Mouse (Mus musculus) hindbrain, embryonic 15.5 days (tissue): ENCODE data around the gene Ppp1r14b. TPM values are rescaled to one million over a fixed set of nuclear protein-coding genes. Genes with fewer than 3 reads are reported as not detected.

Experiments
- ATAC-seq: fragments of 200-750 bp; cut with Nextera tagmentation; 2 replicates; pipeline ENCODE4 v1.8.0; 2017; ENCODE audit warnings: low read depth, moderate number of reproducible peaks, moderate TSS enrichment; ENCODE audit not compliant: low FRiP score
- H3K27ac ChIP-seq: fragments of 300-500 bp; sonication (generic); replicated peaks from 2 replicates; pipeline ENCODE4 v1.5.1; 2015; ENCODE audit warnings: mild to moderate bottlenecking, inconsistent platforms
- H3K27me3 ChIP-seq: fragments of 300-500 bp; sonication (generic); 2 replicates; pipeline ENCODE4 v1.6.1; 2015; ENCODE audit warnings: control low read depth, inconsistent platforms
- H3K36me3 ChIP-seq: fragments of 300-500 bp; sonication (generic); 2 replicates; pipeline ENCODE4 v1.6.1; 2015; ENCODE audit warnings: control low read depth, inconsistent platforms
- H3K4me1 ChIP-seq: fragments of 300-500 bp; sonication (generic); replicated peaks from 2 replicates; pipeline ENCODE4 v1.6.1; 2015; ENCODE audit warnings: control low read depth, inconsistent platforms
- H3K4me2 ChIP-seq: fragments of 300-500 bp; sonication (generic); 2 replicates; pipeline ENCODE4 v1.6.1; 2015; ENCODE audit warnings: moderate library complexity, mild to moderate bottlenecking, inconsistent platforms
- H3K4me3 ChIP-seq: fragments of 300-500 bp; sonication (generic); 2 replicates; pipeline ENCODE4 v1.5.1; 2015; ENCODE audit warnings: mild to moderate bottlenecking, inconsistent platforms
- H3K9ac ChIP-seq: fragments of 300-500 bp; sonication (generic); 2 replicates; pipeline ENCODE4 v1.6.1; 2015; ENCODE audit warnings: inconsistent platforms
- H3K9me3 ChIP-seq: fragments of 300-500 bp; sonication (generic); 2 replicates; pipeline ENCODE4 v1.6.1; 2016; ENCODE audit warnings: control low read depth, inconsistent platforms
- WGBS: fragments of 180-500 bp; shearing (Covaris S2); methylation state at CpG from one replicate; pipeline ENCODE4 v1.1.7; 2015; 5-methylcytosine and 5-hydroxymethylcytosine counted together
- polyA plus RNA-seq: library from polyadenylated mRNA; unstranded; fragments of >200 nt; fragmentation: Nextera tagmentation; extraction: Ambion mirVana; gene quantifications from 2 replicates; pipeline ENCODE4 v1.2.1, GENCODE M21; 2015

Gene Ppp1r14b
- polyA plus RNA-seq, 1 experiment from 2014 or later, result 211 TPM

DNA sequence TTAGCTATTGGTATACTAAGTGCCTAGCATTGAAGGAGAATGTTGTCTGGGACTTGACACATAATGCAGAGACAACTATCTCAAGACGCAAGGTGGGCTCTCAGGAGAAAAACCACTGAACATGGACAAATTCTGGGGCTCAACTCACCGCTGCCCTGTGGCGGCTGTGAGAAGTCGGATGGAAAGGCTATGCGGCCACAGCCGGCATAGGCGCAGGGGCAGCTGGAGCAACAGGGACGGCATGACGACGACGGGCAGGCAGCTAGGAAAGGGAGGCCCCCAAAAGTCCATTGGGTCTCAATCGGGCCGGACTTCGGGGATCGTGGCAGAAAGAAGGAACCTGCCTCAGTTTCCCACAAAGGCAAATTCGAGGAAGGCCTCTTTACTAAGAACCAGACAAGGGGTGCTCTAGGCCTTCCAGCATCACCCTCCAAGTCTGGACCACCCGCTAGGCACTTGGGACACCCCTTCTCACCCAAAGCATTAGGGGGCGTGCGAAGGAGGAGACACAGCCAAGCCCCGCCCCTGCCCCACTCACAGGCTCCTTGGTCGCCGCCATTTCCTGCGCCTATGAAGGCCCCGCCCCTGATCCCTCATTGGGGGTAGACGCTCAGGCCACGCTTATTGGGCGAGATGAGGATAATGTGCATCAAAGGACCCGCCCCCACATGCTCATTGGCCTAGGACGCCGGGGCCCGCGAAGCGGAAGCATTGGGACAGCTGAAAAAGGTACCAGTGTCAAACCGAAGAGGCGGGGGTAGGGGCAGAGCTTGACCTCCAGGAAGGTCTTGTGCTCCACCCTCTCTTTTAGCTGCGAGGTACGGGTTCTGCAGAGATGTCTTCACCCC lies 17.5 kb downstream of the Ppp1r14b start, which contains the start of gene Dnajc4:
Gene Dnajc4 (minus strand): TSS at position 562 of the 848 bp plus-strand sequence.
- Histone ChIP-seq H3K27me3 (no peaks in the 10 kb centered on the region), H3K4me1 (peaks cover 57% of the 10 kb centered on the region), H3K4me2 (peak within 1 kb of the TSS; percentile 98), H3K9ac (peak within 1 kb of the TSS; percentile 64), H3K36me3 (no peaks in the 10 kb centered on the region), H3K4me3 (peak within 1 kb of the TSS; percentile 55), H3K27ac (peak within 1 kb of the TSS; percentile 54), H3K9me3 (no peaks in the 10 kb centered on the region)
- WGBS, result 2% methylated on average over 37 of the region's 37 CpGs
- peak; percentile 94 for ATAC-seq

DNA sequence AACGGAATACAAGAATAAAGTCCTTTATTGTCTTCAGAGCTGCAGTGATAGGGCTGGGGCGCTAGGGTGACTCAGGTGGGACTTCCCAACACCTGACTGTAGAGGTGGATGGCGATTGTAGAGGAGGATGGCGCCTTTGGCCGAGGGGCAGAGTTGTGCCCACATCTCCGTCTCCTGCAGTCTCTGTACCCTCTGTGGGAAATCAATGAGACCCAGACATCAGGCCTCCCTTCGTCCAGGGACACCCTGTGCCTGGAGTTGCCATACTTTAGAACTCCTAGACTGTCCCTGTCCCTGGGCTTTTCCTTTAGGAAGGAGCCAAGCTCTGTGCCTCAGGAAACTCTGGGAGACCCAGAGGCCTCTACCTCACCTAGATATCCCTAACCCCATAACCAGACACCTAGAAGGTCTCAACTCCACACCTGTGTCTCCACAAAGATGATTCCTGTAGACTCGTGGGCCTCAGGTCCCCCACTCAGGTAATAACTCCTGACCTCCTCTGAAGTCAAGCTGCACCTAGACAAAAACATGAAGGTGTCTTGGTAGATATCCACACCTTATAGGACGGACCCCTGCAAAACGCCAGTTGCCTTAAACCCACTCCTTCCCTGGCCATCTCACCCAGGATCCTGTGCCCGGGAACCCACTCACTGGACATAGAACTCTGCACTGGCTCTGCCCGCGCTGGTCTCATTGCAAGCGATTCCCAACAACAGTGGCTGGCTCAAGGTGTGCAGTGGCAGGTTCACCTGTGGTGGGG lies 18.4 kb downstream of the Ppp1r14b start:
- Histone ChIP-seq H3K27me3 (no peaks in the 10 kb centered on the region), H3K27ac (peak overlapping the region; percentile 54; the same call in 1 of the 2 replicates), H3K36me3 (no peaks in the 10 kb centered on the region), H3K4me3 (peak overlapping the region; percentile 55), H3K9ac (peak overlapping the region; percentile 44), H3K4me1 (peaks cover 56% of the 10 kb centered on the region), H3K4me2 (peak overlapping the region; percentile 98), H3K9me3 (no peaks in the 10 kb centered on the region)
- ATAC-seq, result no peak
- 64% methylated on average over 14 of the region's 14 CpGs for WGBS

DNA sequence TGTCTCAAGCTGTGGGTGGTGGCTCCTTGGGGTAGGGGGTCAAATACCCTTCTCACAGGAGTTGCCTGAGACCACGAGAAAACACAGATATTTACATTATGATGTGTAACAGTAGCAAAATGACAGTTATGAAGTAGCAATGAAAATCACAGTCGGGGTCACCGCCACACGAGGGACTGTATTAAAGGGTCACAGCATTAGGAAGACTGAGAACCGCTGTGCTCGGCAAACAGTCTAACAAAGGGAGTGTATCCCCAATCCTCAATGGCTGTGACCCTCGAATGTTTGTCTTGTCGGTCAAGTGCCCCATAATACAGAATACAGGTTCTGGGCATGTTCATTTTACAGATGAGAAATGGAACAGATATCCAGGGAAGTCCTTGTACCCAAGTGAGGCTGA lies 19.2 kb downstream of the Ppp1r14b start:
- Histone ChIP-seq H3K9me3 (no peaks in the 10 kb centered on the region), H3K4me2 (no peak overlapping the region), H3K9ac (no peak overlapping the region), H3K27ac (no peak overlapping the region), H3K27me3 (no peaks in the 10 kb centered on the region), H3K4me1 (peaks cover 54% of the 10 kb centered on the region), H3K36me3 (peaks cover 5% of the 10 kb centered on the region; the same call in 1 of the 2 replicates), H3K4me3 (no peak overlapping the region)
- 88% methylated on average over 8 of the region's 8 CpGs for WGBS
- no peak for ATAC-seq

DNA sequence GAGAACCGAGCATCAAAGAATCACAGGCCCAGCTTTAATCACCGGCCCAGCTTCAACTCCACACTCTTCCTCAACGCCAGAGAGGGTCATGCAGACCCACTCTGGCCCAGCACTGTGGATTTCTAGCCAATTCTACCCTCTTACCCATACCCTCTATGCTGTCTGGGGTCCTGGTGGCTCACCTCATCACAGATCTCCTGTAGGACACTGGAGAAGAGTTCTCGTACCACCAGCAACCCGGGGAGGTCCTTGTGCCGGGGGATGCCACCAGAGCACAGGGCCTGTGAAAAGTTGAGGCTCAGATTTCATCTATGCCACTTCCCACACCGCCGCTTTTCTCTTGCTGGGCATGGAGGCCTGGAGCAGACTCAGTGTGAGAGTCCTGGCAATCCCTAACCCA lies 19.7 kb downstream of the Ppp1r14b start:
- ATAC-seq, result no peak
- H3K36me3 ChIP-seq, result peaks cover 10% of the 10 kb centered on the region
- no peaks in the 10 kb centered on the region for H3K27me3 ChIP-seq
- H3K9me3 ChIP-seq, result no peaks in the 10 kb centered on the region
- H3K4me1 ChIP-seq, result peaks cover 54% of the 10 kb centered on the region
- 0 out of 2 replicates have a peak overlapping the region, but pooled peaks have one; percentile 61 for H3K4me3 ChIP-seq
- no peak overlapping the region for H3K27ac ChIP-seq
- WGBS, result 91% methylated on average over 8 of the region's 8 CpGs
- peak overlapping the region; percentile 86 for H3K4me2 ChIP-seq
- 0 out of 2 replicates have a peak overlapping the region, but pooled peaks have one; percentile 68 for H3K9ac ChIP-seq

DNA sequence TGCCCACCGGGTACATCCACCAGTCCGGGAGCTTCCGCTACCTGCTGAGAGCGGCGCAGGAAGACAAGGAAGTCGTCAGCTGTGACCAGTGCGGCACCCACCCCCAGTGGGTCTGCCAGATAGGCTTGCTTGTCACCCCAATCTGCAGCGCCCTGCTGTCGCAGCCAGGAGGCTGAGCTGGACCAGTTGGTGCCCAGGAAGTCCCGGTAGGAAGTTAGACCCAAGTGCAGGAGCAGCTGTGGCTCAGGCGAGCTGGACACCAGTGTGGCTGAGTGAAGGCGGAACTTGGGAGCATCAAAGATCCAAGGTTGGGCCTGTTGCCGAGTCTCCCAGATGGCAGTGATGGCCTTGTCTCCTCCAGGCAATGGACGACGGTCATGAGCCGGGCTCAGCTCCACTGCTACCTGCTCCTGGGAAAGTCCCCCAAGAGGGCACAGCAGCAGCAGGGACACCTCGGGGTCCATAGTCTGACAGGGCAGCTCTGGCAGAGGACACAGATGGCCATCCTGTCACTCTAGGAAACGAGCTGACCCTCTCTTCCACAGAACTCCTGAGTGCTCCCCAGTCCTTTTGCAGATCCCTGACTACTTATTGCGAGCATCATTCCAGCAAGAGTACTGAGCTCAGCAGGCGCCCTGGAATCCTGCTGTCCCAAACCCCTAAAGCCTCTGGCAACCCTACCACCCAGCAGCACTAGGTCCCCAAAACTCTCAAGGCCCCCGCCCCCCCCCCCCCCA lies 20.7 kb downstream of the Ppp1r14b start:
- peaks cover 18% of the 10 kb centered on the region for H3K36me3 ChIP-seq
- H3K27me3 ChIP-seq, result no peaks in the 10 kb centered on the region
- ATAC-seq, result no peak
- peaks cover 54% of the 10 kb centered on the region for H3K4me1 ChIP-seq
- 53% methylated on average over 21 of the region's 21 CpGs for WGBS
- H3K27ac ChIP-seq, result peak overlapping the region; percentile 57
- H3K9ac ChIP-seq, result peak overlapping the region; percentile 68
- peak overlapping the region; percentile 61 for H3K4me3 ChIP-seq
- peak overlapping the region; percentile 86 for H3K4me2 ChIP-seq
- no peaks in the 10 kb centered on the region for H3K9me3 ChIP-seq

DNA sequence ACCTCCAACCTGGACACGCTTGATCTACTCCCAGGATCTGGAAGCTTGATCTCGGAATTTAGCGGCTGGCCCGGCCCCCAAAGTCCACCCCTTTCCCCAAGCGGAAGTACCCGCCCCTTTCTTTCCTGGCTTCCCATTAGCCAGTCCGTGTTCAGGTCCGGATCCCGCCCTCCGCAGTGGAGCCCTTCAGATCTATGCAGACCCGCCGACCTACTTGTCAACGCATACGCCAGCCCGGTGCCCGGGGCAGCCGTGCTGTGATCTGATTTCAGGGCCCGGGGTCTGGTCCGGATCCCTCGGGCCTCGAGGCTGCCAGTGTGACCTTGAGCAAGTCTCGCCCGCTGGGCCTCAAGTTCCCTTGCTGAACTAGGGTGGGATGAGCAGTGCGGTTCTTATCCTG lies 21.2 kb downstream of the Ppp1r14b start, which contains the start of the genes Nudt22 and Trpt1:
Gene Nudt22 (minus strand): TSS at position 112 of the 400 bp plus-strand sequence.
Gene Trpt1 (plus strand): TSS at position 126 of the 400 bp plus-strand sequence.
- Histone ChIP-seq H3K9ac (peak within 1 kb of the TSS; percentile 68), H3K4me2 (peak within 1 kb of the TSS; percentile 86), H3K27me3 (no peaks in the 10 kb centered on the region), H3K36me3 (peaks cover 18% of the 10 kb centered on the region), H3K27ac (peak within 1 kb of the TSS; percentile 78), H3K9me3 (no peaks in the 10 kb centered on the region), H3K4me3 (peak within 1 kb of the TSS; percentile 61), H3K4me1 (peaks cover 54% of the 10 kb centered on the region)
- under 1% methylated on average over 24 of the region's 24 CpGs for WGBS
- peak; percentile 79 for ATAC-seq

DNA sequence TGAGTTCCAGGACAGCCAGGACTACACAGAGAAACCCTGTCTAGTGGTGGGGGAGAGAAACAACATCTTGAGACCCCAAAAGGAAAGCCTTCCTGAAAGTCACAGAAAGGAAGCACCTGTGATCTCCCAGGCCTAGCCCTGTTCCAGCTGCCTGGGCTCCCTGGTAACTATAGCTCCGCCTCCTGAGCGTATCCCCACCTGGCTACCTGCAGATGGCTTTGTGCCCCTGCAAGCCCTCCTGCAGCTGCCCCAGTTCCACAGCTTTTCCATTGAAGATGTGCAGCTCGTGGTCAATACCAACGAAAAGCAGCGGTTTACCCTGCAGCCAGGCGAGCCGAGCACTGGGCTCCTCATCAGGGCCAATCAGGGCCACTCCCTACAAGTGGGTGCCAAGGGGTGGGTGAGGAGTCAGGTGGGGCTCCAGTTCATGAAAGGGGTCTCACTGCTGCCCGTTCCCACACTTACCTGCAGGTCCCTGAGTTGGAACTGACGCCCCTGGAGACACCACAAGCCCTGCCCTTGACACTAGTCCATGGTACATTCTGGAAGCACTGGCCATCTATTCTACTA lies 23.0 kb downstream of the Ppp1r14b start:
- Histone ChIP-seq H3K27ac (no peak overlapping the region), H3K4me1 (peaks cover 45% of the 10 kb centered on the region), H3K27me3 (no peaks in the 10 kb centered on the region), H3K4me2 (no peak overlapping the region), H3K9me3 (no peaks in the 10 kb centered on the region), H3K4me3 (no peak overlapping the region), H3K36me3 (peaks cover 18% of the 10 kb centered on the region), H3K9ac (no peak overlapping the region)
- 86% methylated on average over 9 of the region's 9 CpGs for WGBS
- ATAC-seq, result no peak

DNA sequence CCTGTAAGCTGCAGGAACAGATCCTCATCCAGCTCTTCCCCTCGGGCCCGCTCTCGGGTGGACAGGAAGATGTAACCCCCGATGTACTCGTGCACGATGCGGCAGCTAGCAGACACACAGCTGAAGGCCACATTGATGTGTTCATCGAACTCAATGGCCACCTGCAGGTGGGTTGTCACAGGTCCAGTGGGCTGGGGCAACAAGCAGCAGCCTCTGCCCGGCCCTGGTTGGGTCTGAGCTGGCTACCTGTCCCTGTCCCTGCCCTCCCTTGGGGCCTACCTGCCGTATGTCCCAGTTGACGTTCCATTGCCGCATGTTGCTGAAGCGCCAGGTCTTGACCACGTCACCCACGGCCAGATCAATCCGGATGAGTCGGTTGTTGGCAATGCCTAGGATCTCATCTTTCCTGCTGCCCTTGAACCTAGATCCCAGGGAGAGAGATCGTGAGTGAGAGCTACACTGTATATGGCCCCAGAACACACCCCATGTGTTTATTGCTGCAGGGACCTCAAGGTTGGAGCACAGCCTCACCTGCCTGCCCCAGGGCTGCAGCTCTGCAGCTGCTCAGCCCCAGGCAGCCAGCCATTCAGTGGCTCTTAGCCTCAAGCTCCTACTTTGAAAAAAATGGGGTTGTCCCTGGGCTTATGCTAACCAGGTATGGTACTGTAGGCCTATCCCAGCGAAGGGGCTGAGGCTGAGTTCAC lies 24.7 kb downstream of the Ppp1r14b start:
- peaks cover 31% of the 10 kb centered on the region for H3K4me1 ChIP-seq
- no peak overlapping the region for H3K9ac ChIP-seq
- no peak for ATAC-seq
- no peak overlapping the region for H3K4me3 ChIP-seq
- no peaks in the 10 kb centered on the region for H3K9me3 ChIP-seq
- no peak overlapping the region for H3K4me2 ChIP-seq
- peaks cover 18% of the 10 kb centered on the region for H3K36me3 ChIP-seq
- 93% methylated on average over 19 of the region's 19 CpGs for WGBS
- H3K27ac ChIP-seq, result no peak overlapping the region
- no peaks in the 10 kb centered on the region for H3K27me3 ChIP-seq

DNA sequence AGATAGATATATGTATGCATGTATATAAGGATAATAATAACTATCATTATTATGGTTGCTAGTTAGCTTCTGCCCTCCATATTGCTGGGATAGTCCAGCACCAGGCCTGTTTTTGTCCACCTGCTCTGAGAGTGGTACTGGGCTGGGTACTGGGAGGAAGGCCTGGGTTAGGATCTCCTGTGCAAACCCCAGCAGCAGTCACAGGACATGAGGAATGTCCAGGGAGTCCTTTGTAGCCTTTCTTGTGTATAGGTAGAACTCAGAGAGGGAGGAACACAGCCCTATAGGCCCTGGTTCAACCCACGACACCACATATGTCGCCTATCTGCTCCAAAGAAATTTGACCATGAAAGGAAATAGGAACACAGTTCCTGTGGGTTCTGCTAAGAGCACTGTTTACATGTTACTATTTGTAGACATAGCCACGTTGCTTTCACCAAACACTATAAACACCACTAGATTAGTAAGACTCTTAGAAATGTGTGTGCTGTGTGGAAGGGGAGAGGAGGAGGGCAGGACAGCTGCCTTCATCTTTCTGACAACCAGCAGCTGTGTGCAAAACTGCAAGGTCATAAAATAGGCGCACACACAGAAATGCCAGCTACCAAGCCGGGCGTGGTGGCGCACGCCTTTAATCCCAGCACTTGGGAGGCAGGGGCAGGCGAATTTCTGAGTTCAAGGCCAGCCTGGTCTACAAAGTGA lies 32.3 kb downstream of the Ppp1r14b start:
- no peak for ATAC-seq
- Histone ChIP-seq H3K9ac (no peak overlapping the region), H3K27ac (no peak overlapping the region), H3K4me3 (no peak overlapping the region), H3K4me2 (no peak overlapping the region), H3K9me3 (no peaks in the 10 kb centered on the region), H3K4me1 (no peaks in the 10 kb centered on the region), H3K36me3 (no peaks in the 10 kb centered on the region), H3K27me3 (no peaks in the 10 kb centered on the region)
- 86% methylated on average over 9 of the region's 9 CpGs for WGBS

DNA sequence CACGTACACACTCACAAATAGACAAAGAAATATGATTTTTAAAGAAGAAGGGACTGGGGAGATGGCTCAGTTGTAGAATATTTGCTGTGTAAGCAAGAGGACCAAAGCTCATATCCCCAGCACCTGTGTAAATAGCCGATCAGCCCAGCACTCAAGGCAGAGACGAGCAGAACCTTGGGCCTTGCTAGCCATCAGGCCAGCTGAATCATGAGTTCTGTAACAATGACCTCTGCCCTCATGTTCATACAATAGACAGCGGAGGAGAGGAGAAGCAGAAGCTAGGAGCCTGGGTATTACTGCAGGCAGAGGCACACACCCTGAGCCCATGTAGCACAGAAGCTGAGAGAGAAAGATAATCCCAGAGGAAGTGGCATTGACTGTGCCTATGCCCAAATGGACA lies 37.7 kb downstream of the Ppp1r14b start:
- no peaks in the 10 kb centered on the region for H3K9me3 ChIP-seq
- H3K4me2 ChIP-seq, result no peak overlapping the region
- H3K36me3 ChIP-seq, result no peaks in the 10 kb centered on the region
- no peak overlapping the region for H3K9ac ChIP-seq
- H3K27ac ChIP-seq, result no peak overlapping the region
- ATAC-seq, result no peak
- no peaks in the 10 kb centered on the region for H3K4me1 ChIP-seq
- 82% methylated on average over 4 of the region's 4 CpGs for WGBS
- no peaks in the 10 kb centered on the region for H3K27me3 ChIP-seq
- H3K4me3 ChIP-seq, result no peak overlapping the region
